Mouse (Mus musculus): ENCODE data around the gene Gga1. TPM values are rescaled to one million over a fixed set of nuclear protein-coding genes. Genes with fewer than 3 reads are reported as not detected.
A peak's percentile ranks its signal among the peaks of the same experiment; 100 is the strongest.

Gga1 gene
- total and polyA plus RNA-seq, 2 experiments from 2014 or later = 42.9 to 55.7 TPM

GRCm38 (mm10) chr15:78840751-78841150 lies 36.2 kb upstream of the Gga1 start:
- H3K27ac ChIP-seq (ENCODE audit: low read depth, low read length) = no peak overlapping the region
- no peaks in the 10 kb centered on the region for H3K9me3 ChIP-seq (ENCODE audit: low read length)
- no peak for TF ChIP-seq CTCF (IDR thresholded peaks at IDR 0.05; ENCODE audit: low read depth)
- DNase-seq = no peak
- peaks cover 13% of the 10 kb centered on the region for H3K27me3 ChIP-seq (ENCODE audit: insufficient read depth, low read length)
- no peak for ATAC-seq
- peaks cover 11% of the 10 kb centered on the region; the same call in 1 of the 2 replicates for H3K4me1 ChIP-seq (ENCODE audit: insufficient read depth)
- WGBS = 60% methylated on average over 11 of the region's 11 CpGs
- no peak overlapping the region for H3K4me2 ChIP-seq (ENCODE audit: low read depth)
- H3K36me3 ChIP-seq (ENCODE audit: insufficient read depth) = no peaks in the 10 kb centered on the region
- no peak overlapping the region for H3K9ac ChIP-seq
- no peak overlapping the region for H3K4me3 ChIP-seq (ENCODE audit: low read depth, low read length)

- H3K4me1 ChIP-seq (ENCODE audit: insufficient read depth) = peaks cover 11% of the 10 kb centered on the region; the same call in 1 of the 2 replicates
- peaks cover 13% of the 10 kb centered on the region for H3K27me3 ChIP-seq (ENCODE audit: insufficient read depth, low read length)
- TF ChIP-seq CTCF (IDR thresholded peaks at IDR 0.05; ENCODE audit: low read depth) = no peak
- H3K9me3 ChIP-seq (ENCODE audit: low read length) = no peaks in the 10 kb centered on the region
- no peak overlapping the region for H3K4me2 ChIP-seq (ENCODE audit: low read depth)
- DNase-seq (no peak), ATAC-seq (no peak)
- no peak overlapping the region for H3K27ac ChIP-seq (ENCODE audit: low read depth, low read length)
- WGBS = 55% methylated on average over 6 of the region's 6 CpGs
- H3K36me3 ChIP-seq (ENCODE audit: insufficient read depth) = no peaks in the 10 kb centered on the region
- H3K9ac ChIP-seq = no peak overlapping the region
- no peak overlapping the region for H3K4me3 ChIP-seq (ENCODE audit: low read depth, low read length)
These were observed 35.7 kb upstream of the Gga1 start for GRCm38 (mm10) chr15:78841161-78841790.

GRCm38 (mm10) chr15:78842371-78843163 lies 34.4 kb upstream of the Gga1 start, which contains the start of gene Cdc42ep1:
Cdc42ep1 (plus strand) TSS chr15:78842624.
- peak within 1 kb of the TSS; percentile 44 for H3K4me3 ChIP-seq (ENCODE audit: low read depth, low read length)
- ATAC-seq (peak; percentile 78), DNase-seq (peak; percentile 38)
- H3K9me3 ChIP-seq (ENCODE audit: low read length) = no peaks in the 10 kb centered on the region
- peaks cover 13% of the 10 kb centered on the region for H3K27me3 ChIP-seq (ENCODE audit: insufficient read depth, low read length)
- H3K27ac ChIP-seq (ENCODE audit: low read depth, low read length) = peak within 1 kb of the TSS; percentile 67
- 3% methylated on average over 85 of the region's 86 CpGs for WGBS
- no peaks in the 10 kb centered on the region for H3K36me3 ChIP-seq (ENCODE audit: insufficient read depth)
- peak within 1 kb of the TSS; percentile 50 for H3K9ac ChIP-seq
- H3K4me1 ChIP-seq (ENCODE audit: insufficient read depth) = peaks cover 11% of the 10 kb centered on the region; the same call in 1 of the 2 replicates
- no peak for TF ChIP-seq CTCF (IDR thresholded peaks at IDR 0.05; ENCODE audit: low read depth)
- H3K4me2 ChIP-seq (ENCODE audit: low read depth) = peak within 1 kb of the TSS; percentile 65

- Histone ChIP-seq H3K27ac (ENCODE audit: low read depth, low read length) (no peak overlapping the region), H3K27me3 (ENCODE audit: insufficient read depth, low read length) (peaks cover 13% of the 10 kb centered on the region), H3K4me1 (ENCODE audit: insufficient read depth) (peaks cover 11% of the 10 kb centered on the region; the same call in 1 of the 2 replicates), H3K9ac (peak overlapping the region; percentile 50; the same call in 1 of the 2 replicates), H3K4me2 (ENCODE audit: low read depth) (peak overlapping the region; percentile 65), H3K36me3 (ENCODE audit: insufficient read depth) (no peaks in the 10 kb centered on the region), H3K9me3 (ENCODE audit: low read length) (no peaks in the 10 kb centered on the region), H3K4me3 (ENCODE audit: low read depth, low read length) (no peak overlapping the region)
- no peak for DNase-seq
- 42% methylated on average over 21 of the region's 21 CpGs for WGBS
- no peak for ATAC-seq
- no peak for TF ChIP-seq CTCF (IDR thresholded peaks at IDR 0.05; ENCODE audit: low read depth)
These were observed 33.2 kb upstream of the Gga1 start for GRCm38 (mm10) chr15:78843581-78844469.

GRCm38 (mm10) chr15:78844791-78845190 lies 32.2 kb upstream of the Gga1 start:
- no peak overlapping the region for H3K9ac ChIP-seq
- H3K4me2 ChIP-seq (ENCODE audit: low read depth) = 0 out of 2 replicates have a peak overlapping the region, but pooled peaks have one; percentile 65
- no peak overlapping the region for H3K27ac ChIP-seq (ENCODE audit: low read depth, low read length)

DNA sequence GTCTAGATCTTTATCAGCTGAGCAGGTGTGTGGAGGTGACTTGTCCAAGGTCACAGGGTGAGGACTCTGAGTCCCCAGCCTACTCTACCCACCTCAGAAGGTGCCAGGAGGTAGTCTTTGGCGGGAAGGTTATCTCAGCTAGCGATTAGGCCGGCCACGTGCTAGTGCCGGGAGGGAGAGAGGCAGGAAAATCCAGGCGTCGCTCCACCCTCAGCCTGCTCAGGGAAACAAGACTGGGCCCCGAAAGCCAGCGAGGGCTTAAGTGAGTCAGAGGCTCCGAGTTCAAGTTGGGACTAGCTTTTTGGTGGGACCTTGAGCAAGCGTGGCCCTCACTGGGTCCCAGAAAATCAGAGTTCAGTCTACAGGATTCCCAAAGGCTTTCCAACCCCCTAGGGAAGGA lies 31.7 kb upstream of the Gga1 start:
- 60% methylated on average over 11 of the region's 11 CpGs for WGBS
- no peak overlapping the region for H3K4me3 ChIP-seq (ENCODE audit: low read depth, low read length)
- no peak for TF ChIP-seq CTCF (IDR thresholded peaks at IDR 0.05; ENCODE audit: low read depth)
- H3K4me1 ChIP-seq (ENCODE audit: insufficient read depth) = 0 out of 2 replicates have a peak, but pooled peaks cover 3% of the 10 kb centered on the region
- H3K4me2 ChIP-seq (ENCODE audit: low read depth) = no peak overlapping the region
- ATAC-seq (no peak), DNase-seq (no peak)
- no peak overlapping the region for H3K9ac ChIP-seq
- H3K36me3 ChIP-seq (ENCODE audit: insufficient read depth) = no peaks in the 10 kb centered on the region
- peaks cover 13% of the 10 kb centered on the region for H3K27me3 ChIP-seq (ENCODE audit: insufficient read depth, low read length)
- H3K27ac ChIP-seq (ENCODE audit: low read depth, low read length) = no peak overlapping the region
- no peaks in the 10 kb centered on the region for H3K9me3 ChIP-seq (ENCODE audit: low read length)

More at GRCm38 (mm10) chr15:78844791-78845190, 32.2 kb upstream of the Gga1 start:
- no peaks in the 10 kb centered on the region for H3K9me3 ChIP-seq (ENCODE audit: low read length)
- 0 out of 2 replicates have a peak, but pooled peaks cover 7% of the 10 kb centered on the region for H3K4me1 ChIP-seq (ENCODE audit: insufficient read depth)
- H3K27me3 ChIP-seq (ENCODE audit: insufficient read depth, low read length) = peaks cover 13% of the 10 kb centered on the region
- no peak for ATAC-seq
- 27% methylated on average over 9 of the region's 9 CpGs for WGBS
- no peaks in the 10 kb centered on the region for H3K36me3 ChIP-seq (ENCODE audit: insufficient read depth)
- no peak overlapping the region for H3K4me3 ChIP-seq (ENCODE audit: low read depth, low read length)
- no peak for TF ChIP-seq CTCF (IDR thresholded peaks at IDR 0.05; ENCODE audit: low read depth)
- DNase-seq = no peak
